Mouse (Mus musculus) MEL (cell line): ENCODE data around the gene Tanc1. TPM values are rescaled to one million over a fixed set of nuclear protein-coding genes. Genes with fewer than 3 reads are reported as not detected.

Source experiments
- DNase-seq: peaks from one replicate; pipeline ENCODE4 v3.0.0; 2011; ENCODE audit warnings: low read depth, low spot score
- H3K27ac ChIP-seq: 2 replicates; pipeline ENCODE4 v1.5.1; 2012; ENCODE audit warnings: low read depth, mild to moderate bottlenecking, control low read depth, low read length, moderate library complexity; ENCODE audit not compliant: control insufficient read depth
- H3K27me3 ChIP-seq, 2 experiments: fragments of 150-350 bp in 1 of 2; sonication (generic) in 1 of 2; 2 replicates each; pipeline ENCODE4 v1.6.1; 2012; ENCODE audit warnings: low read length in 2 of 2, mild to moderate bottlenecking in 2 of 2, improper control_type of control experiment in 1 of 2, moderate library complexity in 1 of 2; ENCODE audit not compliant: insufficient read depth in 2 of 2, control insufficient read depth in 1 of 2
- H3K36me3 ChIP-seq, 2 experiments: 2 replicates each; pipeline ENCODE4 v1.6.1; 2012 to 2014; ENCODE audit warnings: low read length in 2 of 2, improper control_type of control experiment in 1 of 2, inconsistent platforms in 1 of 2, mild to moderate bottlenecking in 1 of 2; ENCODE audit not compliant: insufficient read depth in 2 of 2, control insufficient read depth in 1 of 2
- H3K4me1 ChIP-seq, 2 experiments: fragments of 150-350 bp in 1 of 2; sonication (generic) in 1 of 2; 2 replicates each; pipeline ENCODE4 v1.6.1; 2012; ENCODE audit warnings: low read length in 2 of 2, improper control_type of control experiment in 1 of 2, mild to moderate bottlenecking in 1 of 2; ENCODE audit not compliant: insufficient read depth in 2 of 2, control insufficient read depth in 1 of 2
- H3K4me3 ChIP-seq, 2 experiments: fragments of 150-350 bp in 1 of 2; sonication (generic) in 1 of 2; 2 replicates each; pipeline ENCODE4 v1.5.1; 2012; ENCODE audit warnings: low read depth in 2 of 2, low read length in 2 of 2, mild to moderate bottlenecking in 2 of 2, moderate library complexity in 2 of 2, control low read depth in 1 of 2, improper control_type of control experiment in 1 of 2; ENCODE audit not compliant: control insufficient read depth in 1 of 2, insufficient read depth in 1 of 2
- H3K79me2 ChIP-seq: 2 replicates; pipeline ENCODE4 v1.6.1; 2012; ENCODE audit warnings: mild to moderate bottlenecking, low read length, moderate library complexity; ENCODE audit not compliant: control insufficient read depth, poor library complexity, insufficient read depth
- H3K9ac ChIP-seq: 2 replicates; pipeline ENCODE4 v1.6.1; 2012; ENCODE audit warnings: low read depth, mild to moderate bottlenecking, control low read depth, low read length, moderate library complexity; ENCODE audit not compliant: control insufficient read depth, poor library complexity, severe bottlenecking
- H3K9me3 ChIP-seq: fragments of 150-350 bp; sonication (generic); replicated peaks from 2 replicates; pipeline ENCODE4 v1.6.1; 2012; ENCODE audit warnings: mild to moderate bottlenecking, low read length, improper control_type of control experiment, moderate library complexity; ENCODE audit not compliant: insufficient read depth
- BHLHE40 ChIP-seq: IDR thresholded peaks from 2 replicates; pipeline ENCODE4 v1.6.1; 2012; ENCODE audit warnings: low read depth, mild to moderate bottlenecking, inconsistent platforms, low read length, improper control_type of control experiment, borderline replicate concordance
- CHD2 ChIP-seq: IDR thresholded peaks from 2 replicates; pipeline ENCODE4 v1.6.1; 2011; ENCODE audit warnings: low read length, improper control_type of control experiment
- E2F4 ChIP-seq: IDR thresholded peaks from 2 replicates; pipeline ENCODE4 v1.6.1; 2011; ENCODE audit warnings: low read depth, low read length, improper control_type of control experiment, borderline replicate concordance
- ELF1 ChIP-seq: IDR thresholded peaks from 2 replicates; pipeline ENCODE4 v1.6.1; 2014; ENCODE audit warnings: low read depth, mild to moderate bottlenecking, inconsistent platforms, low read length, improper control_type of control experiment, moderate library complexity
- GATA1 ChIP-seq: IDR thresholded peaks from 2 replicates; pipeline ENCODE4 v1.6.1; 2011; ENCODE audit warnings: low read depth, low read length, improper control_type of control experiment
- HCFC1 ChIP-seq: IDR thresholded peaks from 2 replicates; pipeline ENCODE4 v1.6.1; 2012; ENCODE audit warnings: low read depth, mild to moderate bottlenecking, inconsistent platforms, low read length, improper control_type of control experiment, moderate library complexity
- KAT2A ChIP-seq: conservative IDR thresholded peaks from 2 replicates; pipeline ENCODE4 v1.6.1; 2012; ENCODE audit warnings: low read depth, low read length, improper control_type of control experiment, inconsistent platforms
- MAFK ChIP-seq: IDR thresholded peaks from 2 replicates; pipeline ENCODE4 v1.6.1; 2011; ENCODE audit warnings: low read depth, mild to moderate bottlenecking, low read length, improper control_type of control experiment, borderline replicate concordance
- MAX ChIP-seq: IDR thresholded peaks from 2 replicates; pipeline ENCODE4 v1.6.1; 2011; ENCODE audit warnings: low read length, improper control_type of control experiment
- POLR2A ChIP-seq, 2 experiments: IDR thresholded peaks; 2 replicates each; pipeline ENCODE4 v1.6.1; 2011 to 2012; ENCODE audit warnings: low read length in 2 of 2, mild to moderate bottlenecking in 2 of 2, control low read depth in 1 of 2, improper control_type of control experiment in 1 of 2, low read depth in 1 of 2, moderate library complexity in 1 of 2; ENCODE audit not compliant: control insufficient read depth in 1 of 2, insufficient read depth in 1 of 2, poor library complexity in 1 of 2
- POLR2AphosphoS2 ChIP-seq: IDR thresholded peaks from 2 replicates; pipeline ENCODE4 v1.6.1; 2011; ENCODE audit warnings: low read length, improper control_type of control experiment
- RAD21 ChIP-seq: IDR thresholded peaks from 2 replicates; pipeline ENCODE4 v1.6.1; 2011; ENCODE audit warnings: mild to moderate bottlenecking, low read depth, low read length, improper control_type of control experiment
- SMC3 ChIP-seq: IDR thresholded peaks from 2 replicates; pipeline ENCODE4 v1.6.1; 2011; ENCODE audit warnings: low read depth, low read length, improper control_type of control experiment
- UBTF ChIP-seq: IDR thresholded peaks from 2 replicates; pipeline ENCODE4 v1.6.1; 2012; ENCODE audit warnings: low read depth, mild to moderate bottlenecking, inconsistent platforms, low read length, improper control_type of control experiment, moderate library complexity, borderline replicate concordance; ENCODE audit not compliant: insufficient read depth
- ZKSCAN1 ChIP-seq: IDR thresholded peaks from 2 replicates; pipeline ENCODE4 v1.6.1; 2012; ENCODE audit warnings: low read depth, mild to moderate bottlenecking, inconsistent platforms, low read length, improper control_type of control experiment, moderate library complexity
- polyA plus RNA-seq, 2 experiments: library from polyadenylated mRNA; stranded (reverse) in 1 of 2; unstranded in 1 of 2; fragments of >175 nt in 1 of 2; fragments of >200 nt in 1 of 2; gene quantifications; 2 replicates each; pipeline versions ENCODE4 v1.2.1 to v1.2.4; 2012; ENCODE audit warnings: low replicate concordance in 2 of 2, low read depth in 1 of 2; ENCODE audit not compliant: insufficient read length in 2 of 2, insufficient read depth in 1 of 2, missing spikeins in 1 of 2
- total RNA-seq: library from RNA; depleted of rRNA; stranded (reverse); fragments of 300-350 nt; gene quantifications from 2 replicates; pipeline ENCODE4 v1.2.3, GENCODE M21; 2012

The Tanc1 gene
- total and polyA plus RNA-seq, 3 experiments: 0.54 to 0.78 TPM; not detected in 1

GRCm38 (mm10) chr2:59749371-59749770, 137.5 kb downstream of the Tanc1 start:
- Histone ChIP-seq H3K9ac (no peak overlapping the region), H3K27ac (no peak overlapping the region), H3K36me3 (no peaks in the 10 kb centered on the region; a peak in 1 of 4 replicates), H3K27me3 (no peaks in the 10 kb centered on the region), H3K9me3 (no peaks in the 10 kb centered on the region), H3K4me3 (no peak overlapping the region), H3K79me2 (no peaks in the 10 kb centered on the region), H3K4me1 (peaks cover 0 to 7% of the 10 kb centered on the region in 2 experiments; a peak in 3 of 4 replicates)
- no peak for DNase-seq
- TF ChIP-seq CHD2 (no peak), ELF1 (no peak), HCFC1 (no peak), SMC3 (no peak), GATA1 (no peak), KAT2A (no peak), MAFK (no peak)

GRCm38 (mm10) chr2:59751172-59751571, 139.3 kb downstream of the Tanc1 start:
- Histone ChIP-seq H3K36me3 (no peaks in the 10 kb centered on the region; a peak in 1 of 4 replicates), H3K27me3 (no peaks in the 10 kb centered on the region), H3K4me3 (no peak overlapping the region), H3K27ac (no peak overlapping the region), H3K79me2 (no peaks in the 10 kb centered on the region), H3K9ac (no peak overlapping the region), H3K4me1 (peaks cover 0 to 2% of the 10 kb centered on the region in 2 experiments; a peak in 3 of 4 replicates), H3K9me3 (no peaks in the 10 kb centered on the region)
- TF ChIP-seq ZKSCAN1 (no peak), BHLHE40 (no peak), RAD21 (no peak), UBTF (no peak), MAX (no peak), POLR2A (IDR thresholded peaks at IDR 0.05; ENCODE audit: control insufficient read depth in 1 of 2, insufficient read depth in 1 of 2, low read depth in 1 of 2, low read length in 2 of 2, poor library complexity in 1 of 2) (no peak), E2F4 (no peak), MAFK (no peak)
- no peak for DNase-seq

GRCm38 (mm10) chr2:59752148-59752547, 140.3 kb downstream of the Tanc1 start:
- TF ChIP-seq POLR2AphosphoS2 (no peak), GATA1 (no peak)
- no peaks in the 10 kb centered on the region for H3K4me1 ChIP-seq
- no peak overlapping the region for H3K4me3 ChIP-seq
- H3K27me3 ChIP-seq: no peaks in the 10 kb centered on the region; a peak in 1 of 4 replicates
- no peak overlapping the region for H3K9ac ChIP-seq
- no peak overlapping the region for H3K27ac ChIP-seq
- H3K9me3 ChIP-seq: no peaks in the 10 kb centered on the region
- no peaks in the 10 kb centered on the region for H3K36me3 ChIP-seq
- DNase-seq: no peak
- H3K79me2 ChIP-seq: no peaks in the 10 kb centered on the region
